Mouse (Mus musculus): ENCODE measurements around the gene Olfr1148.

The Olfr1148 gene

GRCm38 (mm10) chr2:87830233-87830632 is at the start of gene Olfr1148:
Olfr1148 (plus strand) TSS chr2:87830533.
- DNase-seq = no peak

GRCm38 (mm10) chr2:87800292-87800691 is 30.0 kb upstream of the Olfr1148 start, which contains the start of gene Olfr1143:
Olfr1143 (plus strand) TSS chr2:87800592.
- DNase-seq = no peak

DNA sequence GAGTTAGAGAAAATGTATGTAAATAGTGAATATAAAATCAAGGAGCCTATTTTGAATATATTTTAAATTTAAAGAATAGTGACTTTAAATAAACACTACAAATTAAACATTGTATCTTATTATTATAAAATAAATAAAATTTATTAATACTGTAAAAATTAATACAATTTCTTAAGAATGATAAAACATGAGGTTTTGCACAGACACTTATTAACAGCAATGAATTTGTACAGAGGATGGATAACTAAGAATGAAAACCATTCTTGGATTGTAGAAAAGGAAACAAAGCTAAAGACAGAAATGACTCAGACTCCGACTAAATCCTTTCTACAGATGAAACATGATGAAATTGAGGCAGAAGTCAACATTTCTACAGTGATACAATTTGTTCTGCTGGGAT is 20.8 kb upstream of the Olfr1148 start, which contains the start of gene Olfr1145:
Olfr1145 (plus strand) TSS at position 301 of the 400 bp plus-strand sequence.
- DNase-seq = no peak

DNA sequence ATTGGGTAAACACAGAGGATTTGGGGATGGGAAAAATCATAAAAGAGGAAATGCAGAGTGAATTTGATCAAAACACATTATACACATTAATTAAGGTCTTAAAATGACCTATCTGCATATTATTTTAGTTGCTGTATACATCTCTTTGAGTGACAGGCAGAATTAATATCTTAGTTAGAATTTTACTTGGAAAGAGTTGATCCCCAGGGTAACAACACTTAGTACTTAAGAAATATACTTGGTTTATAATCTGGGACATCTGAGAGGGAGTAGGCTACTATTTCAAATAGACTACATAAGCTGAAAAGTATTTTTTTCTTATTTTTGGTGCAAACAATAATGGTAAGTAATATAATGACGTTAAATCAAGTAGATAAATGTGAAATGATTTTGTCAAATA is 13.4 kb downstream of the Olfr1148 start, which contains the start of gene Olfr1150-ps1:
Olfr1150-ps1 (plus strand) TSS at position 301 of the 400 bp plus-strand sequence.
- DNase-seq = no peak

DNA sequence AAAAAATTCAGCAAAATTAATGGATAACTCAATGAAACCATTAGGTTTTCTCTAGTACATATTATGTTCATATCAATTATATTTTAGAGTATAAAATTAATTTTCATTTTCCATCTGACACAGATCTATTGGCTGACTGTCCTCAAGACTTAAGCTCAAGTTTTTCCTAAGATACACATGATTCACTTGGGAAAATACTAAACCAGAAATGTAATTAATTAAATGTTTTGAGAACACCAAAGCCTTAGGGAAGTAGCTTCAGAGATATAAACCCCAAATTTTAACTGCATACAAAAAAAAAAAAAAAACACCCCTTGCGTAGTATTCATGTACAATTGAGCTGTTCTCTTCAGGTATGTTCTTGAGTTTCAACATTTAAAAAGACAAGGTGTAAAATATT is 25.2 kb downstream of the Olfr1148 start, which contains the start of gene Olfr1151:
Olfr1151 (plus strand) TSS at position 301 of the 400 bp plus-strand sequence.
- DNase-seq = no peak

DNA sequence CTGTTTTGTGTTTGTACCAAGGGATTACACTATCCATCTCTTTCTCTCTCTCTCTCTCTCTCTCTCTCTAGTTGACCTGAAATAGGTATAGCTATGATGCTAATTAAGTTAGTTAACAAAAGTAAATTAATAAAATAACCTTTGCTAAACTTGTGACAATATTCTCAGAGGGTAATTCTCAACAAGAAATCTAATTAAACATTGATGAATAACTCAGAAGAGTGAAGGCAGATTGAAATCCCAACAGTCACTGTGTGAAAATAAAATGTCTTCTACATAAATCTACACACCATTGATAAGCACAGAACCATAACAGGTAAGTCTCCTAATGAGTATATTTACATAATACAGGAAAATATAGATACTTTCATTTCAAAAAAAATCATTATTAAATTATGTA is 35.9 kb downstream of the Olfr1148 start, which contains the start of gene Olfr1152:
Olfr1152 (plus strand) TSS at position 301 of the 400 bp plus-strand sequence.
- no peak for DNase-seq

Data from thymus, postnatal 4 days (tissue).